Mouse (Mus musculus) thymus, adult 2 months (tissue): ENCODE data around the gene D7Ertd443e. TPM values are rescaled to one million over a fixed set of nuclear protein-coding genes. Genes with fewer than 3 reads are reported as not detected.
A peak's percentile ranks its signal among the peaks of the same experiment; 100 is the strongest.

ENCODE experiments used
- DNase-seq: peaks from one replicate; pipeline ENCODE4 v3.0.0; 2021
- H3K27ac ChIP-seq: fragments of 200-500 bp; 2 replicates; pipeline ENCODE4 v1.5.1; 2012; ENCODE audit warnings: low read length, control low read depth; ENCODE audit not compliant: control insufficient read depth, insufficient read depth
- H3K27me3 ChIP-seq: fragments of 200-500 bp; 2 replicates; pipeline ENCODE4 v1.6.1; 2012; ENCODE audit warnings: mild to moderate bottlenecking, low read length, moderate library complexity, mixed read lengths; ENCODE audit not compliant: control insufficient read depth, insufficient read depth
- H3K36me3 ChIP-seq: fragments of 200-500 bp; 2 replicates; pipeline ENCODE4 v1.6.1; 2012; ENCODE audit warnings: mild to moderate bottlenecking, low read length, moderate library complexity; ENCODE audit not compliant: control insufficient read depth, insufficient read depth
- H3K4me1 ChIP-seq: fragments of 200-500 bp; replicated peaks from 2 replicates; pipeline ENCODE4 v1.6.1; 2012; ENCODE audit warnings: low read length; ENCODE audit not compliant: control insufficient read depth, insufficient read depth
- H3K4me3 ChIP-seq: fragments of 200-500 bp; 2 replicates; pipeline ENCODE4 v1.5.1; 2012; ENCODE audit warnings: mild to moderate bottlenecking, low read length, control low read depth, moderate library complexity; ENCODE audit not compliant: control insufficient read depth, insufficient read depth
- CTCF ChIP-seq: fragments of 200-500 bp; IDR thresholded peaks from 2 replicates; pipeline ENCODE4 v1.5.1; 2012; ENCODE audit warnings: mild to moderate bottlenecking, control low read depth, low read length, moderate library complexity, borderline replicate concordance; ENCODE audit not compliant: control insufficient read depth, poor library complexity, insufficient read depth; ENCODE audit errors: extremely low read depth
- POLR2A ChIP-seq: fragments of 200-500 bp; IDR thresholded peaks from 2 replicates; pipeline ENCODE4 v1.6.1; 2012; ENCODE audit warnings: mild to moderate bottlenecking, low read length, control low read depth, moderate library complexity; ENCODE audit not compliant: control insufficient read depth, poor library complexity, insufficient read depth; ENCODE audit errors: extremely low read depth
- WGBS: fragments of 180-500 bp; shearing (Covaris S2); methylation state at CpG from one replicate; pipeline ENCODE4 v1.1.7; 2018; 5-methylcytosine and 5-hydroxymethylcytosine counted together
- polyA plus RNA-seq: library from polyadenylated mRNA; depleted of rRNA; stranded (reverse); fragments of >200 nt; gene quantifications from 2 replicates; pipeline ENCODE4 v1.2.3, GENCODE M21; 2012; rRNA removed

Gene D7Ertd443e
- 0.09 and 0.18 TPM in 2 replicates for polyA plus RNA-seq

DNA sequence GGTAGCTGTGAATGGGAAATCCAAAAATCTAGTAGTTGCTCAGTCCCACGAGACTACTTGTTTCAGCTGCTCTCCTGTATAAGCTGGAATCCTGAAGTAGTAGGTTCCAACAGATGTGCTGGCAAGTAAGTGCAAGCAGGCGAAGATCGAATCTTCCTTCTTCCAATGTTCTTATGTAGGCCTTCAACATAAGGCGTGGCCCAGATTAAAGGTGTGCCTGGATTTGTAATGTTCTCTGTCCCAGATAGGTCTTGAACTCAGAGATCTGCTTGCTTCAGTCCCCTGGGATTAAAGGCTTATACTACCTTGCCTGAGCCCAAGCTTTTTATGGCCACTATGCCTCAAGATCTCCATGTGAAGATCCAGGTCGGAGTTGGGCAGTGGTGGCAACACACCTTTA, at the start of gene D7Ertd443e:
D7Ertd443e (minus strand) TSS at position 101 of the 400 bp plus-strand sequence.
- Histone ChIP-seq H3K27me3 (no peaks in the 10 kb centered on the region), H3K4me3 (no peak within 1 kb of the TSS), H3K4me1 (no peaks in the 10 kb centered on the region), H3K27ac (no peak within 1 kb of the TSS), H3K36me3 (no peaks in the 10 kb centered on the region)
- WGBS: 96% methylated on average over 5 of the region's 5 CpGs
- DNase-seq: no peak
- no peak for TF ChIP-seq CTCF

DNA sequence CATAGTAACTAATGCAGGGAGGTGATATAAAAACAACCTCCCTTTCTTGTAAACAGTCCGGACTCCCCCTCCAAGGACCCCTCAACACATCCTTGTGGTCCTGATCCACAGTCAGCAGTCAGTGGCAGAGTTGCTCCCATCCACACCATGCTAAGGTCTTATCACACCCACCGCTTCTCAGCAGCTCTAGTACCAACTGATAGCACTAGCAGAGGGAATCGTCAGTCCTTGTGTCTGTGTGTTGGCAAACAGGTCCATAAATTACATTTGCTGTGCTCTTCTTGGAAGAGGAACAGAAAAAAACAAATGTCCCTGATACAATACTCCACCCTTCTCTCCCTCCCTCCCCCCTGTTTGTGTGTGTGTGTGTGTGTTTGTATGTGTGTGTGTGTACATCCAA, 46.2 kb upstream of the D7Ertd443e start:
- no peak overlapping the region for H3K4me3 ChIP-seq

DNA sequence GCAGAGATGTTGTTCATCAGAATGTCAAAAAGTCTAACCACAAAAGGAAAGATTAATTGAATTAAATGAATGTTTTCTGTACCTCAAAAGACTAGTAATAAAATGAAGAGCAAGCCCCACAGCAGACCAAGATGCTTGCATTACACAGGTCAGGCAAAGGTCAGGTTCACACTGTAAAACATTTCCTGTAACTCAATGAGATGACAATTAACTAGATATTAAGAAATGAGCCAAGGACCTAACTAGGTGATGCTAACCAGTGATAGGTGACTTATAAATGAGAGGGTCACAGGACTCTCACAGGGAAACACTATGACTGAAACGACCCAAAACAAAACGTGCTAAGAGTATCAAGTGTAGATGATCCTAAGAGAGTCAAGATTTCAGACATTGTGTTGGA, 43.2 kb upstream of the D7Ertd443e start:
- Histone ChIP-seq H3K4me1 (no peaks in the 10 kb centered on the region), H3K27ac (no peak overlapping the region), H3K27me3 (no peaks in the 10 kb centered on the region), H3K4me3 (no peak overlapping the region), H3K36me3 (no peaks in the 10 kb centered on the region)
- 93% methylated on average over 2 of the region's 2 CpGs for WGBS
- DNase-seq: no peak
- TF ChIP-seq CTCF (no peak), POLR2A (no peak)

More for the DNA sequence above, 46.2 kb upstream of the D7Ertd443e start:
- 92% methylated on average over 3 of the region's 3 CpGs for WGBS
- Histone ChIP-seq H3K27me3 (no peaks in the 10 kb centered on the region), H3K27ac (no peak overlapping the region), H3K4me1 (no peaks in the 10 kb centered on the region), H3K36me3 (no peaks in the 10 kb centered on the region)
- no peak for DNase-seq
- TF ChIP-seq CTCF (no peak), POLR2A (no peak)

DNA sequence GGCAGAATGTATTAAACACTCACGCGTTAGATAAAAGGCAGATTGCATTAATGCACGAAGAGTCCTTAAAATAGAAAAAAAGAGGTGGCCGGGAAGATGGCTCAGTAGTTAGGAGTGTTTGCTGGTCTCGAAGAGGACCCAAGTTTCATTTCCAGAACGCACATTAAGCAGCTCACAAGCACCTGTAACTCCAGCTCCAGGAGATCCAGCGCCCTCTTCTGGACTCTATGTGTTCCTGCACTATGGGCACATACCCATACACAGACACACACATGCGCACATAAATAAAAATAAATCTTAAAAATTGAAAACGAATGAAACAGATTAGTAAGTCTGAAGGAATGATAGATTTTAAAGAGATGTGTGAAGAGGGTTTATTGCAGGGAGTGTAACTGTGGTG, 29.6 kb upstream of the D7Ertd443e start:
- no peaks in the 10 kb centered on the region for H3K4me1 ChIP-seq
- no peak for TF ChIP-seq POLR2A
- no peak for TF ChIP-seq CTCF
- DNase-seq: no peak
- H3K27me3 ChIP-seq: no peaks in the 10 kb centered on the region
- H3K36me3 ChIP-seq: no peaks in the 10 kb centered on the region
- H3K4me3 ChIP-seq: no peak overlapping the region
- H3K27ac ChIP-seq: no peak overlapping the region
- 97% methylated on average over 9 of the region's 9 CpGs for WGBS

DNA sequence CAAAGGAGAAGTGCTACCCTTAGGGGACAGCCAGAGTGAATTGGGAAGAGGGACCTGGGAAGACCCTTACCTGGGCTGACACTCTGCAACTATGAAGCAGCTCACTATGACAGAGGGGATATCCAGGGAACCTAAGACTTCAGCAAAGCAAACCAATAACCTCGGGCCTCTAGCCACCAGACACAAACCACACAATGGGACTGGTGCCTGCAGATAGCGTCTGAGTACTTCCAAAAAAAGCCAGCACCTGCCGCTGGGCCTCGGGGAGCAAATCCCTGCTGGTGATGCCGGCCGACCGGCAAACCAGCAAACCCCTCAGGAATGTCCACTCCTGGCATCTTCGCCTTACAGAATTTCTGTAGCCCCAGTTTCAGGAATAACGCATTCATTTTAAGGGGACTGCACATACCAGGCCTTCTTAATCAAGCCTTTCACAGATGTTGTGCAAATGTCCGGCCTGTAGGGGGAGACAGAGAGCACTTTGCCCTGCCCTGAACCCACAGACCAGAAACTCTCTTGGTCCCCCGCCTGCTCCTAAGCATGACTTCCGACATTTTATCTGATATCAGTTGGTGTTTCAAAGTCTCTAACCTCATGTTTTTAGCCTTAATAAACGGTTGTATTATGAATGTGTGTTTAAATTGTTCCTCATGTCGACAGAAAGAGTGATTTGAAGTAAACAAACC, 28.7 kb upstream of the D7Ertd443e start:
- DNase-seq: peak; percentile 23
- Histone ChIP-seq H3K4me1 (no peaks in the 10 kb centered on the region), H3K27me3 (no peaks in the 10 kb centered on the region), H3K27ac (no peak overlapping the region), H3K4me3 (no peak overlapping the region), H3K36me3 (no peaks in the 10 kb centered on the region)
- TF ChIP-seq CTCF (no peak), POLR2A (no peak)
- whole genome bisulfite sequencing: 41% methylated on average over 14 of the region's 14 CpGs

- Histone ChIP-seq H3K36me3 (no peaks in the 10 kb centered on the region), H3K27ac (no peak overlapping the region), H3K4me3 (no peak overlapping the region), H3K4me1 (no peaks in the 10 kb centered on the region), H3K27me3 (no peaks in the 10 kb centered on the region)
- 93% methylated on average over 13 of the region's 13 CpGs for WGBS
- no peak for TF ChIP-seq CTCF
- no peak for TF ChIP-seq POLR2A
- DNase-seq: no peak
These were observed 23.2 kb upstream of the D7Ertd443e start for GRCm38 (mm10) chr7:134408641-134409040.

DNA sequence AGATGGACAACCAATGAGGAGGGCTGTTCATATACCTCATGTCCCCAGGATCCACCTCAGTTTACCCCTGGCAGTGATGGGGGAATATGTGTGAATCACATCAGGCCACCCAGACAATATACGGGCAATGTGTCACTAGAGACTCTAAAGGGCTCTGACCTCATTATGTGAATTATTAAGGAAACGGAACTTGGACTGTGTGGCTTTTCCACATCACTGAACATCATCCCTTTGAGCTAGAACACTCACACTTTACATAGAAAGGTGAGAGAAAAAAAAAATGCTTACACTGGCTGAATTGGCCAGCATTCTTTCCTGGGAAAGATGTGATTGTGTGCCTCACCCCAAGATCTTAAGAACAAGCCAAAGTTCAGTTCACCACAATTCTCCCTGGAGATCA, 15.3 kb upstream of the D7Ertd443e start:
- Histone ChIP-seq H3K36me3 (no peaks in the 10 kb centered on the region), H3K27me3 (no peaks in the 10 kb centered on the region), H3K4me1 (no peaks in the 10 kb centered on the region), H3K4me3 (no peak overlapping the region), H3K27ac (no peak overlapping the region)
- TF ChIP-seq CTCF (no peak), POLR2A (no peak)
- 94% methylated on average over 2 of the region's 2 CpGs for WGBS
- DNase-seq: no peak
